Mouse (Mus musculus) embryonic facial prominence, embryonic 14.5 days (tissue): ENCODE results near the gene Ifi203. TPM values are rescaled to one million over a fixed set of nuclear protein-coding genes. Genes with fewer than 3 reads are reported as not detected.
"Not testable (repeated sequence)": the region's sequence is repeated elsewhere in the genome, so short reads cannot be mapped to it uniquely, and the experiment has no call there.

Experiments used
- ATAC-seq: fragments of 200-750 bp; cut with Nextera tagmentation; 2 replicates; pipeline ENCODE4 v1.8.0; 2017; ENCODE audit warnings: low read depth, moderate number of reproducible peaks, moderate TSS enrichment
- DNase-seq: peaks from one replicate; pipeline ENCODE4 v3.0.0-alpha.2; 2015; ENCODE audit warnings: low spot score
- H3K27ac ChIP-seq: fragments of 300-500 bp; sonication (generic); replicated peaks from 2 replicates; pipeline ENCODE4 v1.5.1; 2014; ENCODE audit warnings: low read depth, mild to moderate bottlenecking, low read length, moderate library complexity
- H3K27me3 ChIP-seq: fragments of 300-500 bp; sonication (generic); replicated peaks from 2 replicates; pipeline ENCODE4 v1.6.1; 2014; ENCODE audit warnings: low read length; ENCODE audit not compliant: control insufficient read depth, insufficient read depth
- H3K36me3 ChIP-seq: fragments of 300-500 bp; sonication (generic); 2 replicates; pipeline ENCODE4 v1.6.1; 2014; ENCODE audit warnings: low read length, mixed read lengths; ENCODE audit not compliant: control insufficient read depth, insufficient read depth
- H3K4me1 ChIP-seq: fragments of 300-500 bp; sonication (generic); 2 replicates; pipeline ENCODE4 v1.6.1; 2014; ENCODE audit warnings: antibody characterized with exemption, low read length; ENCODE audit not compliant: control insufficient read depth, insufficient read depth
- H3K4me2 ChIP-seq: fragments of 300-500 bp; sonication (generic); 2 replicates; pipeline ENCODE4 v1.6.1; 2014; ENCODE audit warnings: low read depth, mild to moderate bottlenecking, low read length, moderate library complexity, mixed read lengths
- H3K4me3 ChIP-seq: fragments of 300-500 bp; sonication (generic); 2 replicates; pipeline ENCODE4 v1.5.1; 2014; ENCODE audit warnings: low read depth, mild to moderate bottlenecking, low read length
- H3K9ac ChIP-seq: fragments of 300-500 bp; sonication (generic); 2 replicates; pipeline ENCODE4 v1.6.1; 2014; ENCODE audit warnings: low read depth, mild to moderate bottlenecking, low read length, moderate library complexity, mixed read lengths
- H3K9me3 ChIP-seq: fragments of 300-500 bp; sonication (generic); 2 replicates; pipeline ENCODE4 v1.6.1; 2016; ENCODE audit warnings: low read length; ENCODE audit not compliant: control insufficient read depth
- WGBS: fragments of 180-500 bp; shearing (Covaris S2); extraction: QIAGEN DNeasy Blood & Tissue Kit; methylation state at CpG from one replicate; pipeline ENCODE4 v1.1.7; 2014; 5-methylcytosine and 5-hydroxymethylcytosine counted together
- polyA plus RNA-seq: library from polyadenylated mRNA; unstranded; fragments of >200 nt; fragmentation: Nextera tagmentation; extraction: Ambion mirVana; gene quantifications from 2 replicates; pipeline ENCODE4 v1.2.1, GENCODE M21; 2014

Gene Ifi203
- polyA plus RNA-seq, 1 experiment from 2014 or later = 1.2 TPM

- no peak for DNase-seq
- Histone ChIP-seq H3K4me3 (no peak overlapping the region), H3K27ac (no peak overlapping the region), H3K9ac (no peak overlapping the region), H3K4me2 (no peak overlapping the region), H3K27me3 (no peaks in the 10 kb centered on the region), H3K4me1 (no peaks in the 10 kb centered on the region), H3K36me3 (no peaks in the 10 kb centered on the region), H3K9me3 (no peaks in the 10 kb centered on the region)
- ATAC-seq = no peak
- 68% methylated on average over 2 of the region's 2 CpGs for WGBS
These were observed 12.8 kb upstream of the Ifi203 start for GRCm38 (mm10) chr1:173955071-173955796.

- Histone ChIP-seq H3K27me3 (no peaks in the 10 kb centered on the region), H3K4me2 (no peak overlapping the region), H3K4me3 (no peak overlapping the region), H3K9me3 (no peaks in the 10 kb centered on the region), H3K9ac (no peak overlapping the region), H3K36me3 (no peaks in the 10 kb centered on the region), H3K4me1 (no peaks in the 10 kb centered on the region), H3K27ac (no peak overlapping the region)
- WGBS = 68% methylated on average over 1 of the region's 1 CpGs
- no peak for ATAC-seq
- DNase-seq = no peak
These were observed 11.1 kb upstream of the Ifi203 start for GRCm38 (mm10) chr1:173953563-173953962.

GRCm38 (mm10) chr1:173949044-173949443 lies 6.6 kb upstream of the Ifi203 start:
- H3K9me3 ChIP-seq, ATAC-seq, H3K4me3 ChIP-seq, H3K4me2 ChIP-seq, H3K27me3 ChIP-seq, DNase-seq, H3K9ac ChIP-seq, H3K27ac ChIP-seq, H3K36me3 ChIP-seq, H3K4me1 ChIP-seq: not testable (repeated sequence)
- WGBS = 76% methylated on average over 2 of the region's 2 CpGs

- not testable (repeated sequence) for ATAC-seq, DNase-seq
These were observed 251 bp upstream of the Ifi203 start for GRCm38 (mm10) chr1:173942780-173943066.

GRCm38 (mm10) chr1:173941522-173941921 lies 950 bp downstream of the Ifi203 start:
- not testable (repeated sequence) for H3K4me2 ChIP-seq, H3K36me3 ChIP-seq, H3K27ac ChIP-seq, H3K9me3 ChIP-seq, H3K27me3 ChIP-seq, H3K4me1 ChIP-seq, H3K4me3 ChIP-seq, ATAC-seq, DNase-seq, H3K9ac ChIP-seq
- 91% methylated on average over 2 of the region's 2 CpGs for WGBS

More at GRCm38 (mm10) chr1:173942780-173943066, 251 bp upstream of the Ifi203 start:
- not testable (repeated sequence) for H3K27me3 ChIP-seq, H3K9me3 ChIP-seq, H3K36me3 ChIP-seq, H3K27ac ChIP-seq, H3K4me1 ChIP-seq, H3K4me3 ChIP-seq, H3K9ac ChIP-seq, H3K4me2 ChIP-seq

- not testable (repeated sequence) for H3K4me2 ChIP-seq, H3K9ac ChIP-seq, H3K4me1 ChIP-seq, ATAC-seq, DNase-seq, H3K36me3 ChIP-seq, H3K27me3 ChIP-seq, H3K27ac ChIP-seq, H3K4me3 ChIP-seq, H3K9me3 ChIP-seq
- 78% methylated on average over 2 of the region's 3 CpGs for WGBS
These were observed 23.2 kb downstream of the Ifi203 start for GRCm38 (mm10) chr1:173919279-173919678.

GRCm38 (mm10) chr1:173914559-173914958 lies 27.9 kb downstream of the Ifi203 start:
- no peaks in the 10 kb centered on the region for H3K9me3 ChIP-seq
- no peaks in the 10 kb centered on the region for H3K4me1 ChIP-seq
- 80% methylated on average over 2 of the region's 2 CpGs for WGBS
- H3K4me2 ChIP-seq = no peak overlapping the region
- DNase-seq (no peak), ATAC-seq (no peak)
- H3K9ac ChIP-seq = no peak overlapping the region
- H3K27ac ChIP-seq = no peak overlapping the region
- no peaks in the 10 kb centered on the region for H3K27me3 ChIP-seq
- no peak overlapping the region for H3K4me3 ChIP-seq
- H3K36me3 ChIP-seq = no peaks in the 10 kb centered on the region

GRCm38 (mm10) chr1:173913256-173913791 lies 29.1 kb downstream of the Ifi203 start:
- H3K27ac ChIP-seq, H3K27me3 ChIP-seq, H3K4me1 ChIP-seq, ATAC-seq, H3K4me3 ChIP-seq, H3K4me2 ChIP-seq, DNase-seq, H3K36me3 ChIP-seq, H3K9me3 ChIP-seq, H3K9ac ChIP-seq: not testable (repeated sequence)

GRCm38 (mm10) chr1:173912548-173913255 lies 29.8 kb downstream of the Ifi203 start, which contains the start of gene Ifi211:
Gene Ifi211 (minus strand): TSS chr1:173913046.
- not testable (repeated sequence) for ATAC-seq, H3K27ac ChIP-seq

More at GRCm38 (mm10) chr1:173912548-173913255, 29.8 kb downstream of the Ifi203 start, which contains the start of gene Ifi211:
- not testable (repeated sequence) for H3K4me3 ChIP-seq, H3K9me3 ChIP-seq, H3K36me3 ChIP-seq, H3K9ac ChIP-seq, H3K4me1 ChIP-seq, H3K27me3 ChIP-seq, H3K4me2 ChIP-seq
- DNase-seq = peak; percentile 0
- WGBS = 85% methylated on average over 6 of the region's 6 CpGs
